Mouse (Mus musculus) monocyte, adult 2 months (primary cell): ENCODE measurements around the gene Zc3h7b.
A peak's percentile ranks its signal among the peaks of the same experiment; 100 is the strongest.

Experiments used
- DNase-seq, 2 experiments: peaks; one replicate each; pipeline ENCODE4 v3.0.0; 2022; ENCODE audit warnings: low spot score in 2 of 2, low read depth in 1 of 2

The Zc3h7b gene

GRCm38 (mm10) chr15:81787525-81787924 lies 42.7 kb downstream of the Zc3h7b start:
- no peak for DNase-seq

GRCm38 (mm10) chr15:81792444-81792843 lies 47.6 kb downstream of the Zc3h7b start:
- no peak for DNase-seq

- no peak for DNase-seq
Measured at GRCm38 (mm10) chr15:81796228-81796627, 51.4 kb downstream of the Zc3h7b start.

- DNase-seq, result no peak
Measured at GRCm38 (mm10) chr15:81797861-81798260, 53.0 kb downstream of the Zc3h7b start.

GRCm38 (mm10) chr15:81798421-81798820 lies 53.6 kb downstream of the Zc3h7b start:
- DNase-seq, result no peak

- no peak for DNase-seq
Measured at GRCm38 (mm10) chr15:81800391-81800790, 55.5 kb downstream of the Zc3h7b start.

- peak; percentile 62 to 76 for DNase-seq
Measured at GRCm38 (mm10) chr15:81802001-81802890, 57.4 kb downstream of the Zc3h7b start, which contains the start of gene Tef. TSS of gene Tef (plus strand) at chr15:81802421.

GRCm38 (mm10) chr15:81802941-81803351 lies 58.1 kb downstream of the Zc3h7b start:
- DNase-seq, result no peak

- DNase-seq, result no peak
Measured at GRCm38 (mm10) chr15:81803425-81803951, 58.6 kb downstream of the Zc3h7b start.

- DNase-seq, result no peak
Measured at GRCm38 (mm10) chr15:81804172-81804571, 59.3 kb downstream of the Zc3h7b start.

GRCm38 (mm10) chr15:81804883-81805282 lies 60.0 kb downstream of the Zc3h7b start:
- DNase-seq, result no peak

- DNase-seq, result no peak
Measured at GRCm38 (mm10) chr15:81805624-81806023, 60.8 kb downstream of the Zc3h7b start.

GRCm38 (mm10) chr15:81806621-81807404 lies 62.0 kb downstream of the Zc3h7b start:
- no peak for DNase-seq

GRCm38 (mm10) chr15:81808799-81809198 lies 63.9 kb downstream of the Zc3h7b start:
- no peak for DNase-seq

GRCm38 (mm10) chr15:81809550-81809949 lies 64.7 kb downstream of the Zc3h7b start:
- no peak for DNase-seq

- peak in 1 of 2 experiments; percentile 38 for DNase-seq
Measured at GRCm38 (mm10) chr15:81810150-81810549, 65.3 kb downstream of the Zc3h7b start.

- peak; percentile 89 to 92 for DNase-seq
Measured at GRCm38 (mm10) chr15:81810671-81811598, 66.1 kb downstream of the Zc3h7b start.

GRCm38 (mm10) chr15:81811599-81811996 lies 66.7 kb downstream of the Zc3h7b start:
- no peak for DNase-seq

- no peak for DNase-seq
Measured at GRCm38 (mm10) chr15:81812287-81812686, 67.4 kb downstream of the Zc3h7b start.
